Mouse (Mus musculus): ENCODE measurements around the gene Dusp28.

The Dusp28 gene

GRCm38 (mm10) chr1:92906779-92907631 lies at the start of gene Dusp28:
Gene Dusp28 (plus strand): TSS chr1:92906981.
- DNase-seq (ENCODE audit: low spot score in 2 of 2), result peak; percentile 82 to 90

- no peak for DNase-seq (ENCODE audit: low spot score in 2 of 2)
Observed at GRCm38 (mm10) chr1:92861503-92861902, 45.3 kb upstream of the Dusp28 start.

GRCm38 (mm10) chr1:92863268-92863667 lies 43.5 kb upstream of the Dusp28 start:
- DNase-seq (ENCODE audit: low spot score in 2 of 2), result no peak

GRCm38 (mm10) chr1:92866170-92866569 lies 40.6 kb upstream of the Dusp28 start:
- no peak for DNase-seq (ENCODE audit: low spot score in 2 of 2)

- no peak for DNase-seq (ENCODE audit: low spot score in 2 of 2)
Observed at GRCm38 (mm10) chr1:92869985-92870384, 36.8 kb upstream of the Dusp28 start.

GRCm38 (mm10) chr1:92872666-92873065 lies 34.1 kb upstream of the Dusp28 start:
- no peak for DNase-seq (ENCODE audit: low spot score in 2 of 2)

GRCm38 (mm10) chr1:92874011-92874410 lies 32.8 kb upstream of the Dusp28 start:
- no peak for DNase-seq (ENCODE audit: low spot score in 2 of 2)

- DNase-seq (ENCODE audit: low spot score in 2 of 2), result no peak
Observed at GRCm38 (mm10) chr1:92875360-92876111, 31.2 kb upstream of the Dusp28 start.

GRCm38 (mm10) chr1:92877431-92877978 lies 29.3 kb upstream of the Dusp28 start:
- no peak for DNase-seq (ENCODE audit: low spot score in 2 of 2)

GRCm38 (mm10) chr1:92878066-92878741 lies 28.6 kb upstream of the Dusp28 start:
- DNase-seq (ENCODE audit: low spot score in 2 of 2), result no peak

- DNase-seq (ENCODE audit: low spot score in 2 of 2), result no peak
Observed at GRCm38 (mm10) chr1:92879266-92879665, 27.5 kb upstream of the Dusp28 start.

- no peak for DNase-seq (ENCODE audit: low spot score in 2 of 2)
Observed at GRCm38 (mm10) chr1:92880101-92880500, 26.7 kb upstream of the Dusp28 start.

GRCm38 (mm10) chr1:92881982-92882381 lies 24.8 kb upstream of the Dusp28 start:
- no peak for DNase-seq (ENCODE audit: low spot score in 2 of 2)

GRCm38 (mm10) chr1:92888901-92889655 lies 17.7 kb upstream of the Dusp28 start:
- DNase-seq (ENCODE audit: low spot score in 2 of 2), result no peak

GRCm38 (mm10) chr1:92892791-92893190 lies 14.0 kb upstream of the Dusp28 start:
- DNase-seq (ENCODE audit: low spot score in 2 of 2), result no peak

- no peak for DNase-seq (ENCODE audit: low spot score in 2 of 2)
Observed at GRCm38 (mm10) chr1:92893896-92894295, 12.9 kb upstream of the Dusp28 start.

- DNase-seq (ENCODE audit: low spot score in 2 of 2), result peak; percentile 41 to 69
Observed at GRCm38 (mm10) chr1:92895089-92895488, 11.7 kb upstream of the Dusp28 start.

GRCm38 (mm10) chr1:92902786-92903185 lies 4.0 kb upstream of the Dusp28 start, which contains the start of gene Ankmy1:
Gene Ankmy1 (minus strand): TSS chr1:92902906.
- peak; percentile 44 to 60 for DNase-seq (ENCODE audit: low spot score in 2 of 2)

GRCm38 (mm10) chr1:92903627-92904026 lies 3.2 kb upstream of the Dusp28 start:
- no peak for DNase-seq (ENCODE audit: low spot score in 2 of 2)

GRCm38 (mm10) chr1:92905703-92906310 lies 974 bp upstream of the Dusp28 start:
- DNase-seq (ENCODE audit: low spot score in 2 of 2), result no peak
